Mouse (Mus musculus) layer of hippocampus, postnatal 10 days (tissue): Measurements from ENCODE around the gene Akr1c19. TPM values are rescaled to one million over a fixed set of nuclear protein-coding genes. Genes with fewer than 3 reads are reported as not detected.
"Not testable (repeated sequence)": the region's sequence is repeated elsewhere in the genome, so short reads cannot be mapped to it uniquely, and the experiment has no call there.

Experiments
- DNase-seq, 2 experiments: peaks; one replicate each; pipeline ENCODE4 v3.0.0; 2021; ENCODE audit warnings: low spot score in 2 of 2
- long read RNA-seq: library from polyadenylated mRNA; stranded (forward); transcript quantifications from one replicate; pipeline ENCODE4 v2.0.0, GENCODE M21; 2023
- total RNA-seq, 2 experiments: library from RNA; stranded (reverse); gene quantifications; 2 replicates each; pipeline ENCODE4 v1.2.3; 2021

Gene Akr1c19
- under 1 TPM; 0.37 to 0.80 TPM for total RNA-seq
- long read RNA-seq: 0 reads

DNA sequence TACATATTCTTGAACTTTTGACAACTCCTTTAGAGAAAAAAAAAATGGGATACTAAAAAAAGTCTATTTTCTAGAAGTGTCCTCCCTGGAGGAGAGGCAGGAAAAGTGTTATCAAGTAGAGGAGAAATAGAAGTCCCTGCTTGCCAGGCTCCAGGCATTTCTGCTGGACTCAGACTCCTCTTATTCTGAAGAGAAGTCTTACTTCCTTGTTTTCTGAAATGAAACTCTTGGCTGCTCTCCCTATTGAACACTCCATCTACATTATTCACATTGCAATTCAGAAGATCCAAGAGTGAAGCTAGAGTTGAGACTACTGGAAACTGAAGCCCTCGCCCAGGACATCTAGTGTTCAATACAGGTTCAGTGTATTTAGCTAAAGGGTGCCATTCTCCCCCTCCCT is at the start of gene Akr1c19:
Gene Akr1c19, plus strand, starts transcription at position 260 of the 400 bp plus-strand sequence.
- DNase-seq: no peak

GRCm38 (mm10) chr13:4181321-4181720 is 47.2 kb upstream of the Akr1c19 start:
- not testable (repeated sequence) for DNase-seq

GRCm38 (mm10) chr13:4183116-4183515 is 45.4 kb upstream of the Akr1c19 start:
- DNase-seq: no peak

DNA sequence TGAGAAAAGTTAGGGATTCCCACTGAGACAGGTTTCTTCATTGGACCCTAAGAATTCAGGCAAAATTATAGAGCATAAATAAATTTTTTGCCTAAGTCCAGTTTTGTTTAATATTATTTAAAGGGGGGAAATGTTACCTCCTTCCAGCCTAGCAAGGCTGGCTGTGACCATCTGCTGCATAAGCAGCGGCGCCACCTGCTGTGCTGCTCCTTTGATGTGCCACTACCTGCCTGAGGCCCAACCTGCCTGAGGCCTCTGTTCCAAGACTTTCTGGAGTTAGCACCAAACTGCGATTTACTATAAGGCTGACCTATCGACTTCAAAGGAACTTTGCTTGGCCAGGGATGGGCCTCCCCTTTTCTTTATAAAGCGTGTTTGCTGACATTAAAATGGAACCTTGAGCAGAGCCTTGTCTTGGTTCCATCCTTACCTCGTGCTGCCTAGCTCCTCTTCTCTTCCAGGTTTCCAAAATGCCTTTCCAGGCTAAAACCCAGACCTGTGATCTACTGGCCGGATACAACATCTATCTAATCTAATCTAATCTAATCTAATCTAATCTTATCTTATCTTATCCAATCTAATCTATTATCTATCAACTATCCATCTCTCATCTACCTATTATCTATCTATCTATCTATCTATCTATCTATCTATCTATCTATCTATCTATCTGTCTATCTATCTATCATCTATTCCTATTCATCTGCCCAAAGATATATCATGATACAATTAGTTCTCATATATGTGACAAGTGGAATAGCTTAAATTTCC is 41.7 kb upstream of the Akr1c19 start:
- not testable (repeated sequence) for DNase-seq

- DNase-seq: peak in 1 of 2 experiments; percentile 25
These were observed 40.3 kb upstream of the Akr1c19 start for GRCm38 (mm10) chr13:4188174-4188573.

DNA sequence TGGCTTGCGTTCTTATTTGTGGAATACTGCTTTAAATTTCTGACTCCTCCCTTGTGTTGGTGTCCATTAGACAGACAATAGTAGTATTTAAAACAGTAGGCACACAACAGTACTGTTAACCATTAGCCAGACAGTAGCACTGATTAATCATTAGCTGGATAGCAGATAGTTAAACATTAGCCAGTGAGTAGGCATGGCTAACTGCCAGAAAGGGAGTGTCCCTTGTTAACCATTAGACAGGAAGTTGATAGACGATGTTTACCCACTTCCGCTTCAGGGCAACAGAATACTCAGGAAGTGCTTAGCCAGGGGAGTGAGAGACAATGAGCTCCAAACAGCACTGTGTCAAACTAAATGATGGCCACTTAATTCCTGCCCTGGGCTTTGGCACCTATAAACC is 37.6 kb upstream of the Akr1c19 start, which contains the start of gene Akr1c13:
Gene Akr1c13, plus strand, starts transcription at position 247 of the 400 bp plus-strand sequence.
- DNase-seq: no peak

DNA sequence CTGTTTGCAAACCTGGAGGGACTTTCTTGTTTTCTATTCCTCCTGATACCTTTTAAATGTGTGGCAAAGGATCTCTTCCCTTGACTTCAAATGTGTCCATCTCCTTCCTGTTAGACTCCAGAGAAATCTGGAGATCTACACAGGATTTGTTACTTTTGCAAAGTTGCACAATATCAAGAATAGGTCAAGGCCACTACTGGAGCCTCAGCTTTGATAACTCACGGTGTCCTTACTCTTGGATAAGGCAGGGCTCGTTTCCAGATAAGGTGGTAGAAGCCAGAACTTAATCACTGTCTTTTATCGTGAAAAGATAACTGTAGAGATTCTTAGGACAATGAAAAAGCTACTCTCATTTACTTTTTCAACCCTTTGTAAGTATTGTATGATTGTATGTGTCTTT is 36.0 kb upstream of the Akr1c19 start:
- no peak for DNase-seq

GRCm38 (mm10) chr13:4206147-4206903 is 22.2 kb upstream of the Akr1c19 start:
- DNase-seq: no peak

- no peak for DNase-seq
These were observed 16.8 kb upstream of the Akr1c19 start for GRCm38 (mm10) chr13:4211560-4212299.

- DNase-seq: no peak
These were observed 16.2 kb upstream of the Akr1c19 start for GRCm38 (mm10) chr13:4212309-4212708.

DNA sequence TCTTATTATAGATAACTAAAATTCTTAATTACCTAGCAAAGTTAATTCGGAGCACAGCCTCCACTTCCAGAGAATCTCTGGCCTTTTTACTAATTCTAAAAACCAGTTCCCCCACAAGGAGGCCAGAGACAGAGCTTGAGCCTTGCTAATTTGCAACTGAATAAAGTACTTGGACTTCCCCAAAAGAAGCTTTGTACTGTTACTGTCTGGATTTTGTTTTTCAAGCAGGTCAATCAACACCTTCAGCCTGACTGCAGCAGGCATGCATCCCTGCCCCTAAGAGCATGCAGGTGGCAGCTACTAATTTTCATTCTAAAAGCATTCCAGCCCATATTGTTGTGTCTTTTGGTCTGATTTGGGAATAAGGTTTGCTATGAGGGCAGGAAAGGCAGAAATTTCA is 13.0 kb upstream of the Akr1c19 start:
- not testable (repeated sequence) for DNase-seq

GRCm38 (mm10) chr13:4230841-4231623 is 2.5 kb downstream of the Akr1c19 start:
- no peak for DNase-seq

DNA sequence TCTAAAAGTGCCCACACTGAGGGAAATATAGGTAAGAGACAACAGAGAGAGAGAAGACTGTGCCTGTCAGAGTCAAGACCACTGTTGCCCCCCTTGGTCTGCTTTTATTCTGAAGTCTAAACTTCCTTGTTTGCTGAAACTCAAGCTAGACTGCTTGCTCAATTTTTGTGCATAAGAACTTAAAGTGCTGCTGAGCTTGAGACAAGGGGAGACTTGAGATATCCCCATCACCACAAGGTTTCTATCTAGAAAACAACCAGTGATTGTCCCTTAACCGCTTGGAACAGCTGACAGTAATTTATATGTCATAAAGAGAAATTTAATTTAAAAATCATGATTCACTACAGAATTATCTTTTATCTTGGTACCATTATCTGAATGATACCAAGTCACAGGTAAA is 4.6 kb downstream of the Akr1c19 start:
- no peak for DNase-seq

DNA sequence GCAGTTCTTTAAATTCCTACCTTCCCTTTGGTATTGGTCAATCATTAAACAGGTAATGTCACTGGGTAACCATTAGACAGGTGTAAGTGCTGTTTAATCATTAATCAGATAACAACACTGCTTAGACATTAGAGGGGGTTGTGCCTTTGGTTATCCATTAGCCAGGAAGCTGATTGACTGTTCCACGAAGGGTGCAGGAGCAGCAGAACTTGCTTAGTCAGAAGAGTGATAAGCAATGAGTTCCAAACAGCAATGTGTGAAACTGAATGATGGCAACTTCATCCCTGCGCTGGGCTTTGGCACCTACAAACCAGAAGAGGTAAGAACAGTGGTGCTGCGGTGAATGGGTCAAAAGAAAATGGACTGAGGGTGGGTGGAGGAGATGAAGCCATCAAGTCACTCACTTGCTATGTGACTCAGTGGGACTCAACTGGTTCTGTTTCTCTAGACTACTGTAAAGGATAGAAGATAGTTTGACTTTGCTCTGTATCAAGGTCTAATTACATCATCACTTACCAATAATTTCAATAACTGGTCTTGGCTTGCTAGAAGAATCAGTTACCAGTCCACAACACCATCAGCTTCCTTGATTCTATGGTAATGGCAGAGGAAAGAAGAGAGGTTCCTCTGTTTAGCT is 5.2 kb downstream of the Akr1c19 start:
- DNase-seq: no peak

DNA sequence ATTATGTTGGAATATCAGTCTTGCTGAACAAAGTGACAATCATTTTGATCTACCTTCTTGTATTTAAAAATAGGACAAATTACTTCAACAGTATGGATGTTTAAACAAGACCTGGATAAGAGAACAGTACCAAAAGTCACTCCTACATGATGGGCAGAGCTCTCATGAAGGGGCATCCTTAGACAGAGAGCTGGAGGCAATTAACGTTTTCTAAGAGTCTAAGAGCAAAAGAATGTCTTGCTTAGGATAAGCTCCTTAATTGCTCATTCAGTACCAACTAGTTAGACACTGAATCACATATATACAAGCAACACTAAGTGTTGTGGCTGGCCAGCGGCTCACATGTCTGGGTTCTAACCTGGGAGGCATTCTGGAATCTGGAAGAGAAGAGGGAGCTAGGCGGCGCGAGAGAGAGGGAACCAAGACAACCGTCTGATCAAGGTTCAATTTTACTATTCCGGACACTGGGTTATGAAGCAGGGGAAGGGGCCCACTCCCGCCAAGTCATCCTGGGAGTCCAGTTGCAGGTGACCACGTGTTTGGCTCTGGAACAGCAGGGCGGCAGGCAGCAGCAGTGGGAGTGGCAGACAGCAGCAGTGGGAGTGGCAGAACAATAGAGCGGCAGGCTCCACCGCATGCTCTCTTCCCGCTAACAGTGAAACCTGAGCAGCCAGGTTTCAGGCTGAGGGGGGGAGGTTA is 16.5 kb downstream of the Akr1c19 start:
- DNase-seq: peak; percentile 5 to 16

GRCm38 (mm10) chr13:4249347-4249746 is 20.8 kb downstream of the Akr1c19 start:
- no peak for DNase-seq

- DNase-seq: not testable (repeated sequence)
These were observed 28.4 kb downstream of the Akr1c19 start for GRCm38 (mm10) chr13:4256894-4257293.

GRCm38 (mm10) chr13:4257349-4257748 is 28.8 kb downstream of the Akr1c19 start:
- DNase-seq: no peak

DNA sequence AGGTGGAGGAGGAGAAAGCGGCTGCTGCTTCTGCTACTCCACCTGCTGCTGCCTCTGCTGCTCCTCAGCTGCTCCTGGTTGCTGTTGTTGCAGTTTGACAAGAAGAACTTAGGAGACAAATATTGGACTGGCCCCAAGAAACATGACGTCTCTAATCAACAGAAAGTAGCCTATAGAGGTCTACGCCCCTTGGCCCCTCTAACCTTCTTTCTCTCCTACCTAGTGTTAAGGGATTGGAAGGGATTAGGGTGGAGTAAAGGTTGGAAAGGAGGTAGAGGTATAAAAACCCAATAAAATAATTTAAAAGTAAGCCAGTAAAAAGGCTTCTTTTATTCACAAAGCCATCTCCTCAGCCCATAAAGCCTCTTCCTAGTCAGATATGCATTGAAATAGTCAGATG is 36.1 kb downstream of the Akr1c19 start:
- no peak for DNase-seq

- DNase-seq: no peak
These were observed 36.5 kb downstream of the Akr1c19 start for GRCm38 (mm10) chr13:4265047-4265446.
